Mouse (Mus musculus): Measurements from ENCODE around the gene Arfgef3.

Arfgef3 gene

DNA sequence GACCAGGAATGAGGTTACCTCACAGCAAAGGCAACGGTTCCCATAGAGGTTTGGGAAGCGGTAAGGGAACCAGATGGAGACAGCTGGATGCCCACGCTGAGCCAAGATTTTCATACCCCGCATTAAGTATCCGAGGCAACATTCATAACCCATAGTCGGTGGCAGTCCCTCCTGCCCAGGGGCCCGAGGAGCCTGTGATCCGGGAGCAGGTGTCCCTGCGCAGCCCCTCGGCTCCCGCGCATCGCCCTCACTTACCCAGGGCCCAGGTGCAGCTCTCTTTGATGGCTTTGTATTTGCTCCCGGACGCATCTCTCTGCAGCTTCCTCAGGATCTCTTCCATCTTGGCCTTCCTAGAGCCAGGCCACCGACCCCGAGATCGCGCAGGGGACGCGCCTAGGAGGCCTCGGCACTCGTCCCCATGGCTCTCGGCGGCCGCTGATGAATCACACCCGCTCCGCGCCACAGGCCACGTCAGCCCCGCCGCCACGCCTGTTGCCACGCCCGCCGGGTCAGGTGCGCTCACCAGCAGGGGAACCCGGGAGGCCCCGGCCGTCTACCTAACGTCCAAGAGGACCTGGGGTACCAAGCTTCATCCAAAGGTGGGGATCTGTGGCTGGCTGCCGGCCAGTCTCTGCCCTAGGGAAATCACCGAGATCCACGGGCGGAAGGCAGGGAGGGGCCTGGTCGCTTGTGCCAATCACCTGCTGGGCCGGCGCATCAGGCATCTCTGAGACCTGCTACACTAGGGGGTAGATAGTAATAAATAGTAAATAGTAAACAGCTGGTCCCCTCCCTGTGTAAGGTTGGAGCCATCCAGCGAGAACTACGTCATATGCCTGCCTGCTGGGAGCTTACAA is at the start of gene Arfgef3:
Gene Arfgef3, minus strand, starts transcription at position 664 of the 857 bp plus-strand sequence.
- DNase-seq (ENCODE audit: low spot score in 2 of 2): peak; percentile 77 to 80

DNA sequence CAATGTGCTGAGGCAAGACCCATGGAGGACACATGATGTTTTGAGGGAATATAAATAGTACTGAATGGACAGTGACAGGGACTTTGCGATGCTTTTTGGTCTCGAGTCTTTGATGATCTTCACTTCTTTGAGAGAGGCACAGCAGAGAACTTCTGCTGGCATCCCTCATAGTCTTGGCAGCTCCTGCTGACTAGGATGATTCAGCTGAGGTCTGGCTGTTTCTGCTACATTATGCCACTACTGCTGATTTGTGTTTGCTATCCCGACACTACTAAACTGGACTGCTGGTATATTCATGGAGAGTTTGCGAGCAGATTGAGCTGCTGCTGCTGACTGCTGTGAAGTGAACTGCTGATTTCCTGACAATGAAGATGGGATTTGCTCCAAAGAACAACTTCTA is 46.3 kb upstream of the Arfgef3 start:
- DNase-seq (ENCODE audit: low spot score in 2 of 2): no peak

DNA sequence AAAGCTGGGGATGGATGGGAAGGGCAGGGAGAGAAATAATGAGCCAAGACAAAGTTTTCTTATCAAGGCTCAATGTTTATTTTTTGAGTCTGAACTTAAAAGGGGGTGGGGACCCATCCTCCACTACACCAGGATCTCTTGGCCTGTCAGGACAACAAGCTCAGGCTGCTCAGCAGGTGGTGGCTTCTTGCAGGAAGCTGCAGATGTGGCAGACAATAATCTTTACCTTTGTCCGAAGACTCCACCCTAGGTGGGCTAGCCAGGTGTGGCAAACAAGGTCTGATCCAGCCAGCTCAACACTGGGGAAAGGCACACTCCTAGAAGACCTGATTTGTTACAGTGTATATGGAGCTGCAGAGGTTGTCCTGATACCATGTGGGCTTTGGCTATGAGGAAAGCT is 44.9 kb upstream of the Arfgef3 start:
- DNase-seq (ENCODE audit: low spot score in 2 of 2): no peak

DNA sequence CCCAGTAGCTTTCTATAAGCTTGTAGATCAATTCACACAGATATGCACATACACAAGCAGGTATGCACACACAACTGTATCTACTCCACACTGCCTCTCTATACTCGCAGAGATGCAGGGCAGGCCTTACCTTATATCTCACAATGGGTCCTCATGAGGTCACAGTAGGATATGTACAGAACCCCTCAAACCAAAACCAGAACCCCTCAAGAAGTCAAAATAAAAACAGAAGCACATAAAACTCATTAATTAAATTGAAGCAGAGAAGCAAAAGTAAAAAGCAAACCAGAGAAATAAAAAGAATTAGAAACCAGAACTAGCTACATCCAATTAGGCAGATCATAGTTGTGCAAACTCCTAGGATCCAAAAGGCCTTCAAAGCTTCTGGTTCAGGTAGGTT is 42.9 kb upstream of the Arfgef3 start, which contains the start of gene Gm4922:
Gene Gm4922, minus strand, starts transcription at position 101 of the 400 bp plus-strand sequence.
- no peak for DNase-seq (ENCODE audit: low spot score in 2 of 2)

DNA sequence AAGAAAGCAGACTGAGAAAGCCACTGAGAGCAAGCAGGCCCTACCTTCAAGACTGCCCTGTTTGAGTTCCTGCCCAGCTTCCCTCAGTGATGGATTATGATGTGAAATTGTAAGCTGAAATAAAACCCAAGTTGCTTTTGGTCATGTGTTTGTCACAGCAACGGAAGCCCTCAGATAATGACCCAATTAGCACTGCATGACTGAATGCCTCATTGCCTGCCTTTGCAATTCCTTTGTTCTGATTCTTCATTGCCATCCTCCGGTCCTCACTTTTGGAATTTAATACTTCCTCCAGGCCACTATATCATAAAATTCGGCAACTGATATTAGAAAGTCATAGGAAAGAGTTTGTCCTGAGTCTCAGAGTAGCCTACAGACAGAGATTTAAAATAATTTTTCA is 33.8 kb upstream of the Arfgef3 start:
- no peak for DNase-seq (ENCODE audit: low spot score in 2 of 2)

DNA sequence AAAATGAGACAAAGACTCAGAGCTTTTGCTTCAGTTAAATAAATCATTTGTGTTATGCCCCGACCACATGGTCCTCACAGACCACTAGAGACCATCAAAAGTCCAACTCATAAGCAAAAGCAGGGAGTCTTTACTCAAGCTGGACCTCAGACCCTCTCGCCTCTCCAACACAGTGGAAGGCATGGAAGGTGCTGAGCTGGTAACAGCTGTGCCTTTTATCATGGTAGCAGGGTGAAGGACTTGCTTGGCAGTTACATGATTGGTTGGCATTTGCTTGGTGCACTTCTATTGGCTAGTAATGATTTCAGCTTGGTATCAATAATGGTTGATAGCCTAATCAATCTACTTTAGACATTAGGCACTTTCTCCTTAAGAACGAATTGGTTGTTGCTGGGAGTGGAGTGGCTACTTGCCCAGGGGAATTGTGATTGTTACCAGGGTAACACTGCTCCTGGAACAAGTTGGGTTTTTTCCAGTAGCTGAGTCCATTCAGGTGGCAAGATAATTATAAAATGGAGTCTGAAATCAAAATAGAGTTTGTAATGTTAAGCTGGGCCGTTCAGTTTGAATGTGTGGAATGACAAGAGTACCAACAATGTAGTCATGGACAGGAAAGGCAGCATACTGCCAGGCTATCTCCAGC is 28.9 kb upstream of the Arfgef3 start:
- no peak for DNase-seq (ENCODE audit: low spot score in 2 of 2)

DNA sequence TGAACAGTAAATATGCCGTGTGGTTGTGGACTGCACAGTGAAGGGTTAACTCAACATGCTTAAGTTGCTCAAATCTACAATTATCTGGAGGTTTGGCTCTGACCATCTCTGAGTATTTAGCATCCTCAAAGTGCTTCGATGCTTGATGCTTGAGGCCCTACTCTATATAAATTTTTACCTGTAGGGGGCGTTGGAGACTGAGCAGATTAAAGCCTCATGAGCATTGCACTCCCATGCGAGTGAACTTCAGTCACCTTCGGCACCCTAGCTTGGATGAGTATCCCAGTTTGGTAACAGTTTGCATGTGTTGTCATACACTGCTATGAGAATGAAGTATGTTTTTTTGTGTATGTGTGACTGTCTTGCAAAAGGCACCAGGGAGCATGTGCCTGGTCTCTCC is 26.2 kb upstream of the Arfgef3 start:
- DNase-seq (ENCODE audit: low spot score in 2 of 2): no peak

DNA sequence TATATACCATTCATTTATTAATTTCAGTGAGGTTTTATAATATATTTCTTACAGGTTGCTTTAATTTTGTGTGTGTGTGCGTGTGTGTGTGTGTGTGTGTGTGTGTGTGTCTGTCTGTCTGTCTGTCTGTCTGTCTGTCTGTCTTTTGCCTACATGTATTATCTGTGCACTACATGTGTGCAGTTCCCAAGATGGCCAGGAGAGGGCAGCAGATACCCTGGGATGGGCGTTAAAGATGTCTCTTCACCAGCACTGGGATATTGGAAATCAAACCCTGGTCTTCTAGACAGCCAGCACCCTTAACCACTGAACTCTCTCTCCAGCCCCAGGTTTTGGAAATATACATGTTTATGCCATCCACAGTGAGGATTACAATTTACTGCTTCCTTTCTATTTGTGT is 16.5 kb upstream of the Arfgef3 start:
- DNase-seq (ENCODE audit: low spot score in 2 of 2): no peak

DNA sequence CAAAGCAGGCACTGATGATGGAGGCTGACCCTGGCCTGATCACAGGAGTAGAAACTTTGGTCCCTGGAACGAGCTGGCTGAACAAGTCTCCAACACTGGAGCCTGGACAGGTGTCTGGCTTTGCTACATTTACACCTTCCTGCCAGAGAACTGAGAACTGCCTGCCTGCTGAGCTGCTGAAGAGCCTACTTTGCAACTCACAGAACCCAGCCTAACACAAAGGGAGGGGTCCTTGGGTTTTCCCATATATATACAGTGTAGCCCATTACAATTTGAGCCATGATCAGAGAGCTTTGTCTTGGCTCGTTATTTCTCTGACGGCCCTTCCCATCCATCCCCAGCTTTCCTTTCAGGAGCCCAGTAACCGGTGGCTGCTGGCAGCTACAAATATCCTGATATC is 6.3 kb upstream of the Arfgef3 start:
- DNase-seq (ENCODE audit: low spot score in 2 of 2): no peak

DNA sequence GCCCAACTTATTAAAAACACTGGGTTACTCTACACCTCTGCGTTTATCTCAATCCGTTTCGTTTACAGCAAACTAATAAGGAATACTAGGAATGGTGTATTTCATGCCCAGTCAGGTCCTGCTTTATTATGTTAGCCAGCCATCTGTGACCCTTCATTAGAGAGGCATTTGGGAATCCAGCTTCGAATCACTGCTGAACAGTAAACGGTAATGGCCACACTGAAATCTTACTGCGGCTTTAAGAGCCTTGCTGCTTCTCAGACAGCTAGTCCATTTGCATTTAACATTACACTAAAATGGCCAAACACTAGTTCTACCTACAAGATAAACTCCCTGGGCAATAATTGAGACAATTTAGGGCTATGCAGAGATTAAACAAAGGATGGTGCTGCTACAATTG is 1.7 kb downstream of the Arfgef3 start:
- DNase-seq (ENCODE audit: low spot score in 2 of 2): no peak

DNA sequence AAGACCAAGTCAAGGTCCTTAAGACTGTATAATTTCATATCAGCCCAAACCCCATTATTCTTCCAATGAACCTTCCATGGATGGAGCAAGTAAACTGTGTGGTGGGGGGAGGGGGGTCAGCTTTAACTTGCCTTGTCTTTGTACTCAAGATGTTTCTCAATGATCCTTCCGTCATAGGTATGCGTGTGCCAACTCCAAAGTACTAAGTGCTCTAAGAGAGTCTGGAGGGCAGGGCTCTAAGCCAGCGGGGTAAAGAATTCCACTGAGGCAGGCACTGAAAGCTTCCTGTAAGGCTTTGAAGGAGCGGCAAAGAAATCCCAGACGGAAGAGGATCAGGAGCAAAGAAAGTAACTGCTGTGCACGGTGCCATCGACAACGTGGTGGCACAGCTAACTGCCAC is 2.7 kb downstream of the Arfgef3 start:
- no peak for DNase-seq (ENCODE audit: low spot score in 2 of 2)

DNA sequence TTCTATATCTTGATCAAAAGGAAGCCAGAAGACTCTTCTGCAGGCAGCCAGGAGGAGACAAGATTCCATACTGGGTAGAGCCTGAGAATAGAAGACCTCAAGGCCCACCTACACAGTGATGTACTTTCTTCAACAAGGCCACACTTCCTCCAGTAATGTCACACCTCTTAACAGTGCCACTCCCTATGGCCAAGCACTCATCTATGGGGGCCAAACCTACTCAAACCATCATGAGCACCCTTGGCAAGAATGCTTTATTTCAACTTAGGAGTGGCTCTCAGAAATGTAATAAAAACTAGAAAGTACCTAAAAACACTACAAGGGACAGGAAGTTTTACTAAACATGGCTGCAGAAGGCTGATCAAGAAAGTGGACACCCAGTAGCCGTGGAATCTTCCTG is 15.2 kb downstream of the Arfgef3 start:
- DNase-seq (ENCODE audit: low spot score in 2 of 2): no peak

DNA sequence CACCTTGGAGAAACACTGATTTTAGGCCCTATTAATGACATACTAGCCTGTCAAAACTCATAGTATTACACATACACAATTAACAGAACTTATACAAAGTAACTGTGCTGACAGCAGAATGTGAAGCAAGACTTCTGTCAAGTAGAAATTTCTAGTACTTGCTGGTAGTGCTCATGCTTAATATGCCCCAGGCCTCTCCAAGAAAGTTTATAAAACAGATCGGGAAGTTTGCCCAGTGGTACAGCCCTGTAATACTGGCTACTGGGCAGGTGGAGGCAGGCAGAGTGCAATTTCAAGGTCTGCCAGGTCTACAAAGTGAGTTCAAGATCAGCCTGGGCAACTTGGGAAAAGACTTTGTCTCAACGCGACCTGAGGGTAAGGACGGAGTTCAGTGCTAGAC is 32.3 kb downstream of the Arfgef3 start:
- DNase-seq (ENCODE audit: low spot score in 2 of 2): no peak

DNA sequence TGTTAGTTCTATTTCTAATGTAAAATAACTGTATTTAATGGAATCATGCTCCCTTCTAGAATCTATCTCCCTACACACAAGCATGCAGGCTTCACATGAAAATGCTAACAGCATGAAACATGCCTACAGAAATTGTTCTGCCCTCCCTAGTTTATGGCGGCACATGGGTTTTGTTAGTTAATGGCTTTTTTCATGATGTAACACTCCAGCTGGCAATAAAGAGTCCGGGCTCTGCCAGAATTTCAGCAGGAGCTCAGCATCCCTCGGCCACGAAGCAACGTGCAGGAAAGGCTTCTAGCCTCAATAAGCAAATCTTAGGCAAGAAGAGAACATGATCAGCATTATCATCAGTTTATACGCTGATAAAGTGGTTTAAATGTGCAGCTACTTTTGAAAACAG is 32.8 kb downstream of the Arfgef3 start:
- peak; percentile 16 to 22 for DNase-seq (ENCODE audit: low spot score in 2 of 2)

DNA sequence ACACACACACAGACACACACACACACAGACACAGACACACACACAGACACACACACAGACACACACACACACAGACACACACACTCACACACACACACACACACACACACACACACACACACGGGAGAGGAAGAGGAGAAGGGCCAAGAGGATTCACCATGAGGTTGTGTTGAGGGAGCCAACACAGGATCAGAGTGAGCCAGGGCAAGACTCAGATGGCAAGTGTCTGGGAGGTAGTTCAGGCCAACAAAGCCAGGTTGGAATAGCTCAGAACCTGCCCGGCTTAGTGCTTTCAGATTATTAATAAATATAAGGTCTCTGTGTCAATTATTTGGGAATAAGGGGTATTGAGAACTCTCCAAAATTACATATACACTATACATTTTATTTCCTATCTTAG is 33.9 kb downstream of the Arfgef3 start:
- no peak for DNase-seq (ENCODE audit: low spot score in 2 of 2)

DNA sequence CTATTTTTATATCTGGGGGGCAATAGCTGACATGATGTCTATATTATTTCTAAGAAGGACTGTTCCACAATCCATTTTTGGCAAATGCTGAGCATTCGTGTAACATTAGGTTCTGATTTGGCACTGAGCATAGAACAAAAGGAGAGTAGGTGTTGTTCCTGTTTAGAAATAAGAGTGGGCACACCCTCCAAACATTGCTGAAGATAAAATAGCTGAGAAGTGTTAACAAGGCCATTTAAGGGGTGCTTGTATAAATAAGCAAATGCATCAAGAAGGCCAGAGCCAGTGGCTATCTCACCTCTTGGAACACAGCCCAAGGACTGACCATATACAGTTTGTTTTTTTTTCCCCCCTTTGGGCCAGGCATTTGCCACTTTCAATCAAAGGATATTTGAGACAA is 35.1 kb downstream of the Arfgef3 start:
- DNase-seq (ENCODE audit: low spot score in 2 of 2): no peak

DNA sequence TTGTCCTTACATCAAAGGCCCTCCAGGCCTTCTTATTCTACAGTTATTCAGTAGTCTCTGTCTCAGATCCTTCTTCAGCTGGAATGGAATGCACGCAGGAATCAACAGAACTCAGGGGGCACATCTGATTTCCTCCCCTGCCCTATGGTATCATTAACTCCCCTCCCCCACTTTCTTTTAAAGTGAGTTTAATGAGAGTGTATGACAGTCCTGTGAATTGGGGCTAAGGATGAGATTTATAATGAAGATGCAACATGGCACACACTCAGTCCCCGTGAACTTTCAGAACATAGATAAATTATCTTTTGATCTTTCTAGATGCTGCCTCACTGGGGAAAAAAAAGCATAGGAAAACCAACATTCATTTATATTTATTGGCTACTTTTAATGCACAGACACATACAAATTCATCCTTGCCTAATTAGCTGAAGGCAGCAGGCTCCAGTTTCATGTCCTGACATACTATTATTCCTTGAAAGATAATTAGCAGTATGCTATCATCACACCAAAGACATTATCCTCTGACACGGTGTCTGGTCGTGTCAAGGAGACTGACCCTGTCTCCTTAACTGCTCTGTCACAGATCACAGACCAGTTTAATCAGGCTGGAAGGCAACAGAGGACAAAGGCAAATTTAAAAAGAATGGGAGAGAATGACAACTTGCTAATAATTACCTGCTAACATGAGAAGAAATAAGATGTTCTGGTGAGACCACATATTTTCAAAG is 39.2 kb downstream of the Arfgef3 start:
- no peak for DNase-seq (ENCODE audit: low spot score in 2 of 2)

DNA sequence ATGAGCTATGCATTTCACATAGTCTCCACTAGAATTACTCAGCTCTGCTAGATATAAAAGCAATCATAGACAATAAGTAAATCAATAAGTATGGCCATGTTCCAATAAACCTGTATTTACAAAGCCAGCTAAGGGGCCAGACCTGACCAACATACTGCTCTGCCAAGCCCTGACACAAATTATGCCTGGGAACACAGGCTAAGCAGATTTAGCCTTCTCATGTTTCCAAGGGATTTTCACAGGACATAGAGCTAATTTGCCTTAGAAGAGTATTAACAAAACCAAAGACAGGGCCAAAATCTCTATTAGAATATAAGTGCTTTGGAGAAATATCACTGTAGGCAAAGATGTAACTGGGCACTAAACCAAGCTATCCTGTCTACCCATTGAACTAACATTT is 42.2 kb downstream of the Arfgef3 start:
- DNase-seq (ENCODE audit: low spot score in 2 of 2): no peak

DNA sequence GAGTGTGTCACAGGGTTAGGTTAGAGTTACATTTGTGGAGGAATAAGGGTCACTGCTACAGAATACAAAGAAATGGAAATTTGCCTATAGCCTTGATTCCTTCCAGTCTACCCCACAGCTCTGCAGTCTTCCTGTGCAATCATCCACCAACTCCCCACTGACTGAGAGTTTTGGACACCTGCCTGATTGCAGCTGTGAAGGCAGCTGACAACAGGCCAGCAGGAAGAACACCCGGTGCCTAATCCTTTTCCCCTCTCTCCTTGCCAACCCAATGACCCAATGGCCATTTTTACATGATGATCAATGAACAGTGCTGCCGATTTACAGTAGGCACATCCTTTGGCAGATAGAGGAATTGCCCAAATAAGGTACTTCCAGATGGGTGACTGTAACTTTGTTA is 43.6 kb downstream of the Arfgef3 start:
- DNase-seq (ENCODE audit: low spot score in 2 of 2): no peak

DNA sequence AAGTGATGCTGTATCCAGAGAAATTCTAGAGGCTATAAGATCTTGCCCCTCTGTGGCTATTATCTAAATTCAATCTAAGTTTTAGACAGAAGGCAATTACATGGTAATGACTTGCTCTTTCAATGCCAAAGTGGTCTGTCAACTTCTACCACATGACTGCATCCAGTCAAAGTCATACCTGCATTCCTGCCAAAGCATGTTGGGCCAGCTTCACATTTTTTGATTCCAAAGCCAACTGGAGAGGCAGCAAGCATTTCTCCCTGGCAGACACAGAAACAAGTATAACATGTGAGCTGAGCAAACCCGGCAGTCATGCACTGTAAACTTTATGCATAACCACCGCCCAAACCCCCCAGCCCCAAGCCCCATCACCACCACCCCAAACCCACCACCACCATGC is 44.6 kb downstream of the Arfgef3 start:
- no peak for DNase-seq (ENCODE audit: low spot score in 2 of 2)

DNA sequence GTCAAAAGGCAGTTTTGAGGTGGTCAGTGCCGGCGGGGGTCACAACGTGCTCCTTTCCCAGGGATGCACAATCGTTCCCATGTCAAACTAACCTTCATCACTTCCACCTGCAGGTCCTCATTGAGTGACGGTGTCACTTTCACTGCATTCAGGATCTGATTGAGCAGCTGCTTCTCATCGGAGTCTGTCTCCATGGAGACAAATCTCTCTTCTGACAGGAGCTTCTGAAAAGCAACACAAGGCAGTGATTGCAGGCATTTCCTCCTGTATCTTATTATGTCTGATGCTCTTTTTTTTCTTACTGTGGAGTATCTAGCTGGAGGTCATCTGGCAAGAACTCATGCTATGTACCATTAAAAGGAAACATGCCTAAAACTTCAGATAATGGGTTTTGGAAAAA is 47.3 kb downstream of the Arfgef3 start:
- no peak for DNase-seq (ENCODE audit: low spot score in 2 of 2)

DNA sequence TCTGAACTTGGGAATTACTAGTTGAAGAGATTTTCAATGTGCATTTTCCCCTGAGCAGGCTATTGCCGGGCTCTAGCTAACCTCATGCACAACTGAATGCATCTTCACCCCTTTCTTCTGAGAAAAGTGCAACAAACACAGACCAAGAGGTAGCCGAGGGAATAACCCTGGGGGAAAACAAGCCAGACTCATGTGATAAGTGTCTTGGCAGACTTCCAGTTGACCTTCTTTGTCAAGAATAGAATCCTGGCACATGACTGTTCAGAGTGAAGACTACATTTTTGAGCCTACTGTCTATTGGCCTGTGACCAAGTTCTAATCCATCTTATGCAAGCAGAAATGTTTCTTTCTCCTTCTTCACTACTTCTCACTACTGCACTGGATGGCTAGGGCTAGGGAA is 55.5 kb downstream of the Arfgef3 start:
- DNase-seq (ENCODE audit: low spot score in 2 of 2): no peak

All from right cerebral cortex, postnatal 36 days (tissue).